Mouse (Mus musculus) midbrain, embryonic 13.5 days (tissue): ENCODE results near the gene Usp53. TPM values are rescaled to one million over a fixed set of nuclear protein-coding genes. Genes with fewer than 3 reads are reported as not detected.
"Not testable (repeated sequence)": the region's sequence is repeated elsewhere in the genome, so short reads cannot be mapped to it uniquely, and the experiment has no call there.

Experiments
- ATAC-seq: fragments of 200-750 bp; cut with Nextera tagmentation; 2 replicates; pipeline ENCODE4 v1.8.0; 2017; ENCODE audit warnings: mild to moderate bottlenecking, moderate TSS enrichment, moderate library complexity
- H3K27ac ChIP-seq: fragments of 300-500 bp; sonication (generic); 2 replicates; pipeline ENCODE4 v1.5.1; 2015; ENCODE audit warnings: inconsistent platforms, mild to moderate bottlenecking, moderate library complexity
- H3K27me3 ChIP-seq: fragments of 300-500 bp; sonication (generic); 2 replicates; pipeline ENCODE4 v1.6.1; 2015; ENCODE audit warnings: mild to moderate bottlenecking, inconsistent platforms
- H3K36me3 ChIP-seq: fragments of 300-500 bp; sonication (generic); 2 replicates; pipeline ENCODE4 v1.6.1; 2015; ENCODE audit warnings: mild to moderate bottlenecking, inconsistent platforms
- H3K4me1 ChIP-seq: fragments of 300-500 bp; sonication (generic); replicated peaks from 2 replicates; pipeline ENCODE4 v1.6.1; 2015; ENCODE audit warnings: inconsistent platforms
- H3K4me2 ChIP-seq: fragments of 300-500 bp; sonication (generic); replicated peaks from 2 replicates; pipeline ENCODE4 v1.6.1; 2015; ENCODE audit warnings: moderate library complexity, mild to moderate bottlenecking, inconsistent platforms
- H3K4me3 ChIP-seq: fragments of 300-500 bp; sonication (generic); replicated peaks from 2 replicates; pipeline ENCODE4 v1.5.1; 2015; ENCODE audit warnings: mild to moderate bottlenecking, inconsistent platforms
- H3K9ac ChIP-seq: fragments of 300-500 bp; sonication (generic); replicated peaks from 2 replicates; pipeline ENCODE4 v1.6.1; 2015; ENCODE audit warnings: mild to moderate bottlenecking, inconsistent platforms
- H3K9me3 ChIP-seq: fragments of 300-500 bp; sonication (generic); 2 replicates; pipeline ENCODE4 v1.6.1; 2016; ENCODE audit warnings: mild to moderate bottlenecking, inconsistent platforms
- WGBS: fragments of 180-500 bp; shearing (Covaris S2); methylation state at CpG from one replicate; pipeline ENCODE4 v1.1.7; 2015; 5-methylcytosine and 5-hydroxymethylcytosine counted together
- polyA plus RNA-seq: library from polyadenylated mRNA; unstranded; fragments of >200 nt; fragmentation: Nextera tagmentation; extraction: Ambion mirVana; gene quantifications from 2 replicates; pipeline ENCODE4 v1.2.1, GENCODE M21; 2015

The Usp53 gene
- polyA plus RNA-seq, 1 experiment from 2014 or later, result 7.0 TPM

- not testable (repeated sequence) for H3K4me2 ChIP-seq, H3K27ac ChIP-seq, H3K4me1 ChIP-seq, H3K27me3 ChIP-seq, H3K9me3 ChIP-seq, H3K9ac ChIP-seq, H3K36me3 ChIP-seq, ATAC-seq, H3K4me3 ChIP-seq
- WGBS, result 80% methylated on average over 13 of the region's 13 CpGs
Observed at GRCm38 (mm10) chr3:122937176-122937575, 47.1 kb downstream of the Usp53 start.

GRCm38 (mm10) chr3:122932466-122932865, 51.8 kb downstream of the Usp53 start:
- H3K4me3 ChIP-seq, result no peak overlapping the region
- H3K4me2 ChIP-seq, result no peak overlapping the region
- no peaks in the 10 kb centered on the region for H3K9me3 ChIP-seq
- peaks cover 7% of the 10 kb centered on the region; the same call in 1 of the 2 replicates for H3K36me3 ChIP-seq
- 95% methylated on average over 1 of the region's 1 CpGs for WGBS
- ATAC-seq, result no peak
- no peaks in the 10 kb centered on the region for H3K4me1 ChIP-seq
- no peaks in the 10 kb centered on the region for H3K27me3 ChIP-seq
- no peak overlapping the region for H3K9ac ChIP-seq
- H3K27ac ChIP-seq, result no peak overlapping the region

GRCm38 (mm10) chr3:122929723-122930122, 54.6 kb downstream of the Usp53 start:
- Histone ChIP-seq H3K9ac (no peak overlapping the region), H3K4me2 (no peak overlapping the region), H3K27me3 (no peaks in the 10 kb centered on the region), H3K36me3 (peaks cover 12% of the 10 kb centered on the region; the same call in 1 of the 2 replicates), H3K9me3 (no peaks in the 10 kb centered on the region), H3K27ac (no peak overlapping the region), H3K4me3 (no peak overlapping the region), H3K4me1 (peaks cover 14% of the 10 kb centered on the region)
- WGBS, result 92% methylated on average over 6 of the region's 6 CpGs
- no peak for ATAC-seq

- WGBS, result under 1% methylated on average over 61 of the region's 68 CpGs
- Histone ChIP-seq H3K36me3 (0 out of 2 replicates have a peak, but pooled peaks cover 5% of the 10 kb centered on the region), H3K27ac (peak within 1 kb of the TSS; percentile 76)
Observed at GRCm38 (mm10) chr3:122924009-122924914, 60.0 kb downstream of the Usp53 start, which contains the start of gene 1810037I17Rik. TSS of gene 1810037I17Rik (plus strand) at chr3:122924203.

GRCm38 (mm10) chr3:122923147-122923546, 61.2 kb downstream of the Usp53 start:
- Histone ChIP-seq H3K4me2 (no peak overlapping the region), H3K36me3 (0 out of 2 replicates have a peak, but pooled peaks cover 5% of the 10 kb centered on the region), H3K27me3 (no peaks in the 10 kb centered on the region), H3K9ac (no peak overlapping the region), H3K4me3 (no peak overlapping the region; the same call in 1 of the 2 replicates), H3K9me3 (no peaks in the 10 kb centered on the region), H3K27ac (no peak overlapping the region), H3K4me1 (peaks cover 17% of the 10 kb centered on the region)
- 72% methylated on average over 7 of the region's 7 CpGs for WGBS
- ATAC-seq, result no peak

More at GRCm38 (mm10) chr3:122924009-122924914, 60.0 kb downstream of the Usp53 start, which contains the start of gene 1810037I17Rik:
- Histone ChIP-seq H3K4me3 (peak within 1 kb of the TSS; percentile 61), H3K9ac (peak within 1 kb of the TSS; percentile 71), H3K4me1 (peaks cover 17% of the 10 kb centered on the region), H3K9me3 (no peaks in the 10 kb centered on the region), H3K4me2 (peak within 1 kb of the TSS; percentile 61), H3K27me3 (no peaks in the 10 kb centered on the region)
- ATAC-seq, result peak; percentile 99

GRCm38 (mm10) chr3:122921676-122922527, 62.4 kb downstream of the Usp53 start:
- Histone ChIP-seq H3K4me3 (no peak overlapping the region), H3K27ac (no peak overlapping the region), H3K4me2 (no peak overlapping the region)

GRCm38 (mm10) chr3:122920572-122921435, 63.5 kb downstream of the Usp53 start:
- WGBS, result 68% methylated on average over 8 of the region's 8 CpGs
- ATAC-seq, result no peak
- H3K4me2 ChIP-seq, result no peak overlapping the region
- no peaks in the 10 kb centered on the region for H3K9me3 ChIP-seq
- no peak overlapping the region for H3K4me3 ChIP-seq
- peaks cover 9% of the 10 kb centered on the region for H3K4me1 ChIP-seq
- H3K27ac ChIP-seq, result no peak overlapping the region
- H3K27me3 ChIP-seq, result no peaks in the 10 kb centered on the region
- H3K36me3 ChIP-seq, result no peaks in the 10 kb centered on the region
- H3K9ac ChIP-seq, result no peak overlapping the region

More at GRCm38 (mm10) chr3:122921676-122922527, 62.4 kb downstream of the Usp53 start:
- WGBS, result 83% methylated on average over 8 of the region's 8 CpGs
- 0 out of 2 replicates have a peak, but pooled peaks cover 5% of the 10 kb centered on the region for H3K36me3 ChIP-seq
- ATAC-seq, result no peak
- no peaks in the 10 kb centered on the region for H3K9me3 ChIP-seq
- no peak overlapping the region for H3K9ac ChIP-seq
- H3K27me3 ChIP-seq, result no peaks in the 10 kb centered on the region
- H3K4me1 ChIP-seq, result peaks cover 17% of the 10 kb centered on the region

GRCm38 (mm10) chr3:122919260-122919659, 65.0 kb downstream of the Usp53 start, which contains the start of gene Gm10959:
TSS of gene Gm10959 (minus strand) at chr3:122919360.
- WGBS, result 75% methylated on average over 8 of the region's 8 CpGs
- ATAC-seq, result no peak

GRCm38 (mm10) chr3:122918672-122919071, 65.6 kb downstream of the Usp53 start:
- H3K4me2 ChIP-seq, result no peak overlapping the region
- H3K4me1 ChIP-seq, result 0 out of 2 replicates have a peak, but pooled peaks cover 2% of the 10 kb centered on the region
- no peak for ATAC-seq
- H3K27me3 ChIP-seq, result no peaks in the 10 kb centered on the region
- no peak overlapping the region for H3K9ac ChIP-seq
- H3K4me3 ChIP-seq, result no peak overlapping the region
- H3K9me3 ChIP-seq, result no peaks in the 10 kb centered on the region
- no peak overlapping the region for H3K27ac ChIP-seq
- H3K36me3 ChIP-seq, result no peaks in the 10 kb centered on the region
- 73% methylated on average over 2 of the region's 2 CpGs for WGBS

More at GRCm38 (mm10) chr3:122919260-122919659, 65.0 kb downstream of the Usp53 start, which contains the start of gene Gm10959:
- Histone ChIP-seq H3K9ac (no peak within 1 kb of the TSS), H3K9me3 (no peaks in the 10 kb centered on the region), H3K4me1 (0 out of 2 replicates have a peak, but pooled peaks cover 2% of the 10 kb centered on the region), H3K27me3 (no peaks in the 10 kb centered on the region), H3K4me2 (no peak within 1 kb of the TSS), H3K36me3 (no peaks in the 10 kb centered on the region), H3K4me3 (no peak within 1 kb of the TSS), H3K27ac (no peak within 1 kb of the TSS)

- no peaks in the 10 kb centered on the region for H3K4me1 ChIP-seq
- H3K36me3 ChIP-seq, result no peaks in the 10 kb centered on the region
- no peak overlapping the region for H3K4me2 ChIP-seq
- no peaks in the 10 kb centered on the region for H3K9me3 ChIP-seq
- H3K9ac ChIP-seq, result no peak overlapping the region
- no peak overlapping the region for H3K4me3 ChIP-seq
- ATAC-seq, result no peak
- WGBS, result 93% methylated on average over 6 of the region's 6 CpGs
- H3K27me3 ChIP-seq, result no peaks in the 10 kb centered on the region
- no peak overlapping the region for H3K27ac ChIP-seq
Observed at GRCm38 (mm10) chr3:122916191-122916680, 68.1 kb downstream of the Usp53 start.

- H3K4me1 ChIP-seq, result no peaks in the 10 kb centered on the region
- no peak overlapping the region for H3K4me3 ChIP-seq
- H3K27me3 ChIP-seq, result no peaks in the 10 kb centered on the region
- H3K9me3 ChIP-seq, result no peaks in the 10 kb centered on the region
- 87% methylated on average over 5 of the region's 5 CpGs for WGBS
- H3K4me2 ChIP-seq, result no peak overlapping the region
- no peak overlapping the region for H3K9ac ChIP-seq
- no peak overlapping the region for H3K27ac ChIP-seq
- no peak for ATAC-seq
- no peaks in the 10 kb centered on the region for H3K36me3 ChIP-seq
Observed at GRCm38 (mm10) chr3:122915493-122915892, 68.8 kb downstream of the Usp53 start.
